Mouse (Mus musculus) liver, adult 2 months (tissue): ENCODE measurements at regions not wholly inside any gene's neighbourhood (a gene's known extent, or its start where the extent isn't known, plus 50 kb on each side); places are given as distances from the start of the nearest gene placed in this dataset.

ENCODE experiments used
- DNase-seq: peaks from one replicate; pipeline ENCODE4 v3.0.0-alpha.2; 2011; ENCODE audit warnings: low read depth, low spot score; ENCODE audit errors: extremely low read depth
- H3K27ac ChIP-seq: fragments of 200-500 bp; replicated peaks from 2 replicates; pipeline ENCODE4 v1.5.1; 2012; ENCODE audit warnings: low read depth, mild to moderate bottlenecking, control low read depth, inconsistent platforms, low read length; ENCODE audit not compliant: insufficient read depth
- H3K27me3 ChIP-seq: fragments of 200-500 bp; 2 replicates; pipeline ENCODE4 v1.6.1; 2012; ENCODE audit warnings: mild to moderate bottlenecking, moderate library complexity, low read length, inconsistent platforms; ENCODE audit not compliant: control insufficient read depth, insufficient read depth
- H3K36me3 ChIP-seq: fragments of 200-500 bp; 2 replicates; pipeline ENCODE4 v1.6.1; 2012; ENCODE audit warnings: low read length, inconsistent platforms; ENCODE audit not compliant: control insufficient read depth, insufficient read depth
- H3K4me1 ChIP-seq: fragments of 200-500 bp; 2 replicates; pipeline ENCODE4 v1.6.1; 2011; ENCODE audit warnings: low read length; ENCODE audit not compliant: control insufficient read depth, insufficient read depth
- H3K4me3 ChIP-seq: fragments of 200-500 bp; 2 replicates; pipeline ENCODE4 v1.5.1; 2011; ENCODE audit warnings: low read depth, mild to moderate bottlenecking, control low read depth, low read length, moderate library complexity; ENCODE audit not compliant: insufficient read depth
- H3K79me2 ChIP-seq: fragments of 200-500 bp; 2 replicates; pipeline ENCODE4 v1.6.1; 2012; ENCODE audit warnings: inconsistent platforms, mild to moderate bottlenecking, low read length, moderate library complexity; ENCODE audit not compliant: control insufficient read depth, insufficient read depth
- H3K9ac ChIP-seq: fragments of 200-500 bp; 2 replicates; pipeline ENCODE4 v1.6.1; 2012; ENCODE audit warnings: low read depth, mild to moderate bottlenecking, control low read depth, inconsistent platforms, low read length
- CTCF ChIP-seq: fragments of 200-500 bp; IDR thresholded peaks from 2 replicates; pipeline ENCODE4 v1.5.1; 2011; ENCODE audit warnings: low read depth, low read length, control low read depth
- POLR2A ChIP-seq: fragments of 200-500 bp; IDR thresholded peaks from 2 replicates; pipeline ENCODE4 v1.6.1; 2011; ENCODE audit warnings: low read length, control low read depth; ENCODE audit not compliant: insufficient read depth; ENCODE audit errors: extremely low read depth
- WGBS: fragments of 180-500 bp; shearing (Covaris S2); methylation state at CpG from one replicate; pipeline ENCODE4 v1.1.7; 2018; 5-methylcytosine and 5-hydroxymethylcytosine counted together

GRCm38 (mm10) chr1:16790733-16791309 lies 697.7 kb upstream of the 4930444P10Rik start:
- no peaks in the 10 kb centered on the region for H3K4me1 ChIP-seq

DNA sequence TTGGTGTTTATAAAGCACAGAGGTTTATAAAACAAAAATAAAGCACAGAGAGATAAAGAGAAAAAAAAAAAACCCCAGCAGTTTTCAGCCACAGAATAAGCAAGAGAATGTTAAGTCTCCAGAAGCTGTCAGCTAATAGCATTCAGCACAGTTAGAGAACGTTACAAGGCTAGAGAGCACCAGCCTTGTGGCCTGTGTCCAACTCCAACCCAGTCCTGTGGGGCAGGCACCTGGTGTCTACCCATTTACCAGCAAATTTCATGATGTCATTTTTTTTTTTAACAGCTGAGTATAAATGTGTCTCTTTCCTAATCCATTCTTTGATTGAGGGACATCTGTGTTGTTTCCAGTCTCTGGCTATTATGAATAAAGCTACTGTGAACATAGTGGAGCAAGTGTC lies 686.7 kb upstream of the 4930444P10Rik start:
- Histone ChIP-seq H3K4me3 (no peak overlapping the region), H3K27me3 (no peaks in the 10 kb centered on the region), H3K4me1 (no peaks in the 10 kb centered on the region), H3K9ac (no peak overlapping the region), H3K79me2 (no peaks in the 10 kb centered on the region), H3K36me3 (no peaks in the 10 kb centered on the region), H3K27ac (no peak overlapping the region)
- TF ChIP-seq POLR2A: no peak
- 43% methylated on average over 1 of the region's 1 CpGs for WGBS
- DNase-seq: peak; percentile 42

More at GRCm38 (mm10) chr1:16790733-16791309, 697.7 kb upstream of the 4930444P10Rik start:
- TF ChIP-seq CTCF: no peak
- TF ChIP-seq POLR2A: no peak
- Histone ChIP-seq H3K79me2 (no peaks in the 10 kb centered on the region), H3K4me3 (no peak overlapping the region), H3K27me3 (no peaks in the 10 kb centered on the region), H3K27ac (no peak overlapping the region), H3K9ac (no peak overlapping the region), H3K36me3 (no peaks in the 10 kb centered on the region)
- no peak for DNase-seq
- 90% methylated on average over 4 of the region's 4 CpGs for WGBS

DNA sequence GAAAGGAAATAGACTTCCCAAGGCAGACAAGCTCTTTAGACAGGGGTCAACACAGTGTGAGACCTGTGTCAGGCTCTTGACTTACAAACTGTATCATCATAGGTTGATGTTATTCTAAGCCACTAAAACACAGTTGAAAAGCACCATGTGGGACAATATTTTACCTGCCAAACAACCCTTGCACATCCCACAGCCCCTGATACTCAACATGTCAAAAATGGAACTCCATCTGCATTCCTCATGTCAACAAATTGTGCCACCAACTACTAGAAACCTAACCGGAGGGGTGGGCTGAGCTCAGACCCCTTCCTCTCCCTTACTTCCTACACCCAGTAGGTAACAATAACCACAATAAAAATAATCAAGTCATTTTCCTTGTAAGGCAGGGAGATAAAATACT lies 667.8 kb upstream of the 4930444P10Rik start:
- H3K9ac ChIP-seq: no peak overlapping the region
- no peaks in the 10 kb centered on the region for H3K79me2 ChIP-seq
- no peaks in the 10 kb centered on the region for H3K4me1 ChIP-seq
- DNase-seq: no peak
- no peaks in the 10 kb centered on the region for H3K27me3 ChIP-seq
- WGBS: 87% methylated on average over 1 of the region's 1 CpGs
- TF ChIP-seq POLR2A (no peak), CTCF (no peak)
- H3K4me3 ChIP-seq: no peak overlapping the region
- H3K36me3 ChIP-seq: no peaks in the 10 kb centered on the region
- no peak overlapping the region for H3K27ac ChIP-seq
